Mouse (Mus musculus): Measurements from ENCODE around the gene Clec18a.
A peak's percentile ranks its signal among the peaks of the same experiment; 100 is the strongest.

DNA sequence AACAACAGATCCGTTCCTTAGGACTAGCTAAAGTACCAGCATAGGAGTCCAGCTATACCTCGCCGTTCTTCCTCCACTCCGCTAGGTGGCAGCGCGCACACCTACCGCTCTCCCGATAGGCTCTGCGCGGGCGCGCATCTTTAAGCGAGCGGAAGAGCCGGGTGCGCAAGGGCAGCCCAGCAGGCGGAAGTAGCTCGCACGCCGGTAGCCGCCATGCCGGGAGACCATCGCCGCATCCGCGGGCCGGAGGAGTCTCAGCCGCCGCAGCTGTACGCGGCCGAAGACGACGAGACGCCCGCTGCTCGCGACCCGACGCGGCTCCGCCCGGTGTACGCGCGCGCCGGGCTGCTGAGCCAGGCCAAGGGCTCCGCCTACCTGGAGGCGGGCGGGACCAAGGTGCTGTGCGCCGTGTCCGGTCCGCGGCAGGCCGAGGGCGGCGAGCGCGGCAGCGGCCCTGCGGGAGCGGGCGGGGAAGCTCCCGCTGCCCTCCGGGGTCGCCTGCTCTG is 36.0 kb downstream of the Clec18a start, which contains the start of gene Exosc6:
- no peak for TF ChIP-seq POLR2A (IDR thresholded peaks at IDR 0.05; ENCODE audit: low read depth, low read length)
- TF ChIP-seq CTCF (conservative IDR thresholded peaks at IDR 0.05; ENCODE audit: insufficient read depth, insufficient read length, low read depth, low read length), result peak; percentile 91
